Mouse (Mus musculus) ES-Bruce4 (cell line): Measurements from ENCODE around the gene Prkd3.

ENCODE experiments used
- CTCF ChIP-seq: IDR thresholded peaks from one replicate; pipeline ENCODE4 v1.8.1; 2011; ENCODE audit warnings: low read depth, low read length
- EP300 ChIP-seq: IDR thresholded peaks from 2 replicates; pipeline ENCODE4 v1.6.1; 2011; ENCODE audit warnings: low read depth, low read length; ENCODE audit not compliant: insufficient read depth
- POLR2A ChIP-seq: IDR thresholded peaks from one replicate; pipeline ENCODE4 v1.8.1; 2011; ENCODE audit warnings: low read length; ENCODE audit not compliant: insufficient read depth

DNA sequence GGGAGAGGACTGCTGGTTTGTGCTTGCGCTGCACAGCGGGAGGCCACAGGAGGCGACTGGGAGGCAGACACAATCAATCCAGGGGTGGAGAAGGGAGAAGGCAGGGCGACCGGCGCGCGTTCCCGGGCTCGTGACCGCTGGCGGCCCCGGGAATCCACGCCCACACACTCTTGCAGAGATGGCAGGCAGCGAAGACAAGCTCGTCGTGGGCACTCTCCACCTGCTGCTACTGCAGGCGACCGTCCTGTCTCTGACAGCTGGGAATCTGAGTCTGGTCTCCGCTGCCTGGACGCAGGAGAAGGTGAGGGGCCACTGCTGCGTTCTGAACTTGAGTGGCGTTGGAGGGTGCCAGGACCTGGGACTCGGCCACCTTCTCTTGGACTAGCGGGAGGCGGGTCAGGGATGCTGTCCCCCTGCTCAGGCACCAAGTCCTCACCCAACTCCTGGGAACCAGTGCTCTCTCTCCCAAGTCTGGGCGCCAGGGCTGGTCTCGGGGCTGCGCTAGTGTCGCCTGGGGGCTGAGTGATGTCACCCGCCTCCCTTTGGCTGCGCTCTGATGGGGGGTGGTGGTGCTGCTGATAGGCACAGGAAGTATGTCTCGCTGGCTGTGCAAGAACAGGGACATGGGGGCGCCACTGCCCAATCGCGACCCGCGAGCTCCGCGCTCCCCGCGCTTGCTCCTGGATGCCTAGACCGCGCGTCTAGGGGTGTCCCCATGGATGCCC lies 31.6 kb upstream of the Prkd3 start:
- TF ChIP-seq CTCF (no peak), EP300 (no peak), POLR2A (no peak)
